Mouse (Mus musculus) intestine, embryonic 16.5 days (tissue): Measurements from ENCODE around the gene Tedc2. TPM values are rescaled to one million over a fixed set of nuclear protein-coding genes. Genes with fewer than 3 reads are reported as not detected.

Source experiments
- ATAC-seq: fragments of 200-750 bp; cut with Nextera tagmentation; 2 replicates; pipeline ENCODE4 v1.8.0; 2017; ENCODE audit warnings: moderate TSS enrichment, moderate library complexity
- H3K27ac ChIP-seq: fragments of 300-500 bp; sonication (generic); 2 replicates; pipeline ENCODE4 v1.5.1; 2014; ENCODE audit warnings: mild to moderate bottlenecking, low read length
- H3K27me3 ChIP-seq: fragments of 300-500 bp; sonication (generic); replicated peaks from 2 replicates; pipeline ENCODE4 v1.6.1; 2014; ENCODE audit warnings: low read length, control low read depth, mixed read lengths; ENCODE audit not compliant: control insufficient read depth, insufficient read depth
- H3K36me3 ChIP-seq: fragments of 300-500 bp; sonication (generic); 2 replicates; pipeline ENCODE4 v1.6.1; 2014; ENCODE audit warnings: low read length, control low read depth; ENCODE audit not compliant: control insufficient read depth, insufficient read depth
- H3K4me1 ChIP-seq: fragments of 300-500 bp; sonication (generic); 2 replicates; pipeline ENCODE4 v1.6.1; 2014; ENCODE audit warnings: low read length, control low read depth, mixed read lengths; ENCODE audit not compliant: control insufficient read depth, insufficient read depth
- H3K4me2 ChIP-seq: fragments of 300-500 bp; sonication (generic); 2 replicates; pipeline ENCODE4 v1.6.1; 2014; ENCODE audit warnings: low read depth, low read length, control low read depth
- H3K4me3 ChIP-seq: fragments of 300-500 bp; sonication (generic); 2 replicates; pipeline ENCODE4 v1.5.1; 2014; ENCODE audit warnings: mild to moderate bottlenecking, low read length
- H3K9ac ChIP-seq: fragments of 300-500 bp; sonication (generic); 2 replicates; pipeline ENCODE4 v1.6.1; 2014; ENCODE audit warnings: low read depth, low read length
- H3K9me3 ChIP-seq: fragments of 300-500 bp; sonication (generic); 2 replicates; pipeline ENCODE4 v1.6.1; 2016; ENCODE audit warnings: low read length, control low read depth; ENCODE audit not compliant: control insufficient read depth
- WGBS: fragments of 180-500 bp; shearing (Covaris S2); extraction: QIAGEN DNeasy Blood & Tissue Kit; methylation state at CpG from one replicate; pipeline ENCODE4 v1.1.7; 2014; 5-methylcytosine and 5-hydroxymethylcytosine counted together
- polyA plus RNA-seq: library from polyadenylated mRNA; unstranded; fragments of >200 nt; fragmentation: Nextera tagmentation; extraction: Ambion mirVana; gene quantifications from 2 replicates; pipeline ENCODE4 v1.2.1, GENCODE M21; 2015

Gene Tedc2
- polyA plus RNA-seq, 1 experiment from 2014 or later: 8.7 TPM

GRCm38 (mm10) chr17:24199741-24200140 is 20.9 kb downstream of the Tedc2 start:
- WGBS: 64% methylated on average over 4 of the region's 4 CpGs
- Histone ChIP-seq H3K4me2 (no peak overlapping the region), H3K4me1 (peaks cover 39% of the 10 kb centered on the region), H3K27ac (no peak overlapping the region), H3K4me3 (no peak overlapping the region), H3K27me3 (no peaks in the 10 kb centered on the region), H3K9ac (no peak overlapping the region), H3K36me3 (no peaks in the 10 kb centered on the region; the same call in 1 of the 2 replicates), H3K9me3 (no peaks in the 10 kb centered on the region)
- no peak for ATAC-seq

GRCm38 (mm10) chr17:24199252-24199651 is 21.4 kb downstream of the Tedc2 start:
- H3K36me3 ChIP-seq: no peaks in the 10 kb centered on the region; the same call in 1 of the 2 replicates
- WGBS: 82% methylated on average over 4 of the region's 4 CpGs
- ATAC-seq: no peak

GRCm38 (mm10) chr17:24197032-24197824 is 23.4 kb downstream of the Tedc2 start:
- ATAC-seq: no peak
- no peak overlapping the region for H3K27ac ChIP-seq

More at GRCm38 (mm10) chr17:24199252-24199651, 21.4 kb downstream of the Tedc2 start:
- Histone ChIP-seq H3K9me3 (no peaks in the 10 kb centered on the region), H3K4me3 (no peak overlapping the region), H3K9ac (no peak overlapping the region), H3K4me1 (peaks cover 35% of the 10 kb centered on the region), H3K27me3 (no peaks in the 10 kb centered on the region), H3K4me2 (no peak overlapping the region), H3K27ac (no peak overlapping the region)

GRCm38 (mm10) chr17:24195349-24195748 is 25.3 kb downstream of the Tedc2 start:
- H3K4me1 ChIP-seq: peaks cover 5% of the 10 kb centered on the region
- no peak overlapping the region for H3K27ac ChIP-seq
- no peak for ATAC-seq
- no peaks in the 10 kb centered on the region for H3K9me3 ChIP-seq
- H3K4me2 ChIP-seq: no peak overlapping the region
- H3K27me3 ChIP-seq: no peaks in the 10 kb centered on the region
- no peak overlapping the region for H3K9ac ChIP-seq
- WGBS: 61% methylated on average over 2 of the region's 2 CpGs
- H3K4me3 ChIP-seq: no peak overlapping the region
- H3K36me3 ChIP-seq: no peaks in the 10 kb centered on the region; the same call in 1 of the 2 replicates

More at GRCm38 (mm10) chr17:24197032-24197824, 23.4 kb downstream of the Tedc2 start:
- Histone ChIP-seq H3K36me3 (no peaks in the 10 kb centered on the region; the same call in 1 of the 2 replicates), H3K4me1 (peaks cover 16% of the 10 kb centered on the region), H3K4me3 (no peak overlapping the region), H3K9ac (no peak overlapping the region), H3K9me3 (no peaks in the 10 kb centered on the region), H3K27me3 (no peaks in the 10 kb centered on the region), H3K4me2 (no peak overlapping the region)
- 57% methylated on average over 15 of the region's 15 CpGs for WGBS

GRCm38 (mm10) chr17:24193769-24194168 is 26.9 kb downstream of the Tedc2 start:
- Histone ChIP-seq H3K27me3 (no peaks in the 10 kb centered on the region), H3K9me3 (no peaks in the 10 kb centered on the region), H3K4me3 (no peak overlapping the region), H3K4me2 (no peak overlapping the region), H3K36me3 (no peaks in the 10 kb centered on the region; the same call in 1 of the 2 replicates), H3K9ac (no peak overlapping the region), H3K27ac (no peak overlapping the region), H3K4me1 (no peaks in the 10 kb centered on the region; the same call in 1 of the 2 replicates)
- ATAC-seq: no peak
- WGBS: 79% methylated on average over 5 of the region's 5 CpGs

GRCm38 (mm10) chr17:24193268-24193667 is 27.4 kb downstream of the Tedc2 start:
- no peak overlapping the region for H3K27ac ChIP-seq
- H3K9me3 ChIP-seq: no peaks in the 10 kb centered on the region
- WGBS: 88% methylated on average over 8 of the region's 8 CpGs
- no peak overlapping the region for H3K4me3 ChIP-seq
- no peak overlapping the region for H3K9ac ChIP-seq
- no peak overlapping the region for H3K4me2 ChIP-seq
- H3K4me1 ChIP-seq: no peaks in the 10 kb centered on the region; the same call in 1 of the 2 replicates
- H3K36me3 ChIP-seq: no peaks in the 10 kb centered on the region; the same call in 1 of the 2 replicates
- ATAC-seq: no peak
- H3K27me3 ChIP-seq: no peaks in the 10 kb centered on the region

- Histone ChIP-seq H3K4me2 (no peak overlapping the region), H3K9ac (no peak overlapping the region), H3K36me3 (no peaks in the 10 kb centered on the region; the same call in 1 of the 2 replicates), H3K4me1 (no peaks in the 10 kb centered on the region; the same call in 1 of the 2 replicates), H3K27ac (no peak overlapping the region), H3K4me3 (no peak overlapping the region), H3K27me3 (no peaks in the 10 kb centered on the region), H3K9me3 (no peaks in the 10 kb centered on the region)
- WGBS: 77% methylated on average over 8 of the region's 8 CpGs
- no peak for ATAC-seq
These were observed 27.8 kb downstream of the Tedc2 start for GRCm38 (mm10) chr17:24192848-24193247.

GRCm38 (mm10) chr17:24191481-24191880 is 29.2 kb downstream of the Tedc2 start:
- Histone ChIP-seq H3K4me3 (no peak overlapping the region), H3K9ac (no peak overlapping the region), H3K27ac (no peak overlapping the region), H3K36me3 (no peaks in the 10 kb centered on the region), H3K9me3 (no peaks in the 10 kb centered on the region), H3K4me2 (no peak overlapping the region), H3K4me1 (no peaks in the 10 kb centered on the region), H3K27me3 (no peaks in the 10 kb centered on the region)
- 76% methylated on average over 4 of the region's 4 CpGs for WGBS
- no peak for ATAC-seq

GRCm38 (mm10) chr17:24190934-24191333 is 29.7 kb downstream of the Tedc2 start:
- 81% methylated on average over 2 of the region's 2 CpGs for WGBS
- H3K36me3 ChIP-seq: no peaks in the 10 kb centered on the region

More at GRCm38 (mm10) chr17:24190934-24191333, 29.7 kb downstream of the Tedc2 start:
- H3K4me2 ChIP-seq: no peak overlapping the region
- no peaks in the 10 kb centered on the region for H3K4me1 ChIP-seq
- H3K9me3 ChIP-seq: no peaks in the 10 kb centered on the region
- no peaks in the 10 kb centered on the region for H3K27me3 ChIP-seq
- H3K9ac ChIP-seq: no peak overlapping the region
- no peak for ATAC-seq
- H3K27ac ChIP-seq: no peak overlapping the region
- H3K4me3 ChIP-seq: no peak overlapping the region
